ENCODE assay signal across 27 mouse cellular contexts in the genomic region with DNA sequence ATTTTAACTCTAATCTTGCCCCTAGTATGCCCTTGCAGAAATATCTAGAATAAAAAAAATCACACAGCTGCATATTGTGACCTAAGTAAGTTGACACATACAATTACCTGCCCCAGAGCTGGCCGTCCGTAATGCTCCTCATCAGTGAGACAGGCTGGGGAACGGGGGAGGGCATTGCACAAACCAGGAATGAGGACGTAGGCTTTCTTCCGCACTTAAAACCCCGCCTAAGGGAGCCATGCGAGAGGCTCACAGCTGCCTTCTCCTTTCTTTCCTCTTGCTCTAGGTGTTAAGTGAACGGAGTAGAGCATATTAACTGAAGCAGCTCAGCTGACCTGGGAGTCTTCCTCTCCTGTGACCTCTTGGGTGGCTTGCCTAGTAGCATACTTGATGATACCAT.
"Had no signal": no experiment of that assay in that cellular context is flagged by ENCODE, and none has a peak within 500 bp of the region (broad histone marks: within the 10 kb centered on the region; RNA-seq: fewer than 3 reads in every experiment).

No protein-coding gene starts in this region.

- H3K9me3 ChIP-seq: forebrain, embryonic 15.5 days; heart, embryonic 13.5 days; heart, embryonic 15.5 days; hindbrain, embryonic 10.5 days; hindbrain, embryonic 12.5 days; hindbrain, embryonic 15.5 days; kidney, embryonic 15.5 days; limb, embryonic 10.5 days; limb, embryonic 12.5 days had no signal

- H3K27ac ChIP-seq: forebrain, embryonic 15.5 days; heart, adult 2 months; heart, embryonic 13.5 days; heart, embryonic 15.5 days; hindbrain, embryonic 10.5 days; hindbrain, embryonic 12.5 days; hindbrain, embryonic 15.5 days; hindbrain, postnatal 0 days; kidney, embryonic 15.5 days; kidney, postnatal 0 days; limb, embryonic 10.5 days; limb, embryonic 12.5 days had no signal

- H3K4me2 ChIP-seq: forebrain, embryonic 15.5 days; heart, embryonic 11.5 days; heart, embryonic 13.5 days; heart, embryonic 15.5 days; hindbrain, embryonic 12.5 days; hindbrain, embryonic 15.5 days; kidney, embryonic 15.5 days; limb, embryonic 12.5 days had no signal

- H3K9ac ChIP-seq: forebrain, embryonic 15.5 days; forebrain, postnatal 0 days; heart, embryonic 13.5 days; heart, embryonic 15.5 days; hindbrain, embryonic 12.5 days; hindbrain, embryonic 15.5 days; kidney, embryonic 15.5 days; limb, embryonic 12.5 days had no signal

- H3K4me1 ChIP-seq: forebrain, embryonic 15.5 days; hindbrain, embryonic 10.5 days; hindbrain, embryonic 12.5 days; hindbrain, embryonic 15.5 days had no signal

- H3K36me3 ChIP-seq: forebrain, embryonic 15.5 days; heart, embryonic 13.5 days; heart, embryonic 15.5 days; hindbrain, embryonic 10.5 days; hindbrain, embryonic 12.5 days; hindbrain, embryonic 15.5 days; kidney, embryonic 15.5 days; limb, embryonic 10.5 days; limb, embryonic 12.5 days had no signal

- ATAC-seq: forebrain, embryonic 15.5 days; forebrain, postnatal 0 days; hindbrain, postnatal 0 days had no signal

- H3K27me3 ChIP-seq: forebrain, embryonic 15.5 days; heart, embryonic 13.5 days; heart, embryonic 15.5 days; hindbrain, embryonic 12.5 days; hindbrain, embryonic 15.5 days; kidney, embryonic 15.5 days; limb, embryonic 12.5 days had no signal

- H3K4me3 ChIP-seq: forebrain, embryonic 15.5 days; heart, adult 2 months; heart, embryonic 13.5 days; heart, embryonic 15.5 days; hindbrain, embryonic 10.5 days; hindbrain, embryonic 12.5 days; hindbrain, embryonic 15.5 days; kidney, embryonic 15.5 days; limb, embryonic 10.5 days; limb, embryonic 12.5 days had no signal

- DNase-seq: forebrain, postnatal 0 days; gastrocnemius, postnatal 14 days; gastrocnemius, postnatal 36 days; heart, adult 11 months; heart, adult 2 months; heart, postnatal 14 days; heart, postnatal 4 days; kidney, adult 11 months; kidney, adult 2 months; kidney, adult 9 months; kidney, postnatal 14 days; kidney, postnatal 36 days; layer of hippocampus, adult 9-11 months; layer of hippocampus, postnatal 36 days; liver had no signal
